Mouse (Mus musculus) hindbrain, embryonic 10.5 days (tissue): Measurements from ENCODE around the gene Avl9. TPM values are rescaled to one million over a fixed set of nuclear protein-coding genes. Genes with fewer than 3 reads are reported as not detected.

Experiments
- DNase-seq: peaks from one replicate; pipeline ENCODE4 v3.0.0-alpha.2; 2017; ENCODE audit warnings: low spot score
- H3K27ac ChIP-seq: fragments of 300-500 bp; sonication (generic); 2 replicates; pipeline ENCODE4 v1.5.1; 2016; ENCODE audit warnings: mild to moderate bottlenecking, moderate library complexity
- H3K27me3 ChIP-seq: fragments of 300-500 bp; sonication (generic); 2 replicates; pipeline ENCODE4 v1.6.1; 2016; ENCODE audit warnings: mild to moderate bottlenecking; ENCODE audit not compliant: poor library complexity, insufficient read depth, severe bottlenecking
- H3K36me3 ChIP-seq: fragments of 300-500 bp; sonication (generic); 2 replicates; pipeline ENCODE4 v1.6.1; 2016; ENCODE audit warnings: mild to moderate bottlenecking, moderate library complexity
- H3K4me1 ChIP-seq: fragments of 300-500 bp; sonication (generic); replicated peaks from 2 replicates; pipeline ENCODE4 v1.6.1; 2016; ENCODE audit warnings: mild to moderate bottlenecking
- H3K4me3 ChIP-seq: fragments of 300-500 bp; sonication (generic); 2 replicates; pipeline ENCODE4 v1.5.1; 2016; ENCODE audit warnings: mild to moderate bottlenecking, moderate library complexity
- H3K9me3 ChIP-seq: fragments of 300-500 bp; sonication (generic); 2 replicates; pipeline ENCODE4 v1.6.1; 2016; ENCODE audit warnings: mild to moderate bottlenecking, moderate library complexity
- WGBS: fragments of 180-500 bp; shearing (Covaris S2); methylation state at CpG from one replicate; pipeline ENCODE4 v1.1.7; 2016; 5-methylcytosine and 5-hydroxymethylcytosine counted together
- polyA plus RNA-seq: library from polyadenylated mRNA; unstranded; fragments of >200 nt; fragmentation: Nextera tagmentation; extraction: Ambion mirVana; gene quantifications from 2 replicates; pipeline ENCODE4 v1.2.1, GENCODE M21; 2016

The Avl9 gene
- polyA plus RNA-seq, 1 experiment from 2014 or later: 19.0 TPM

- whole genome bisulfite sequencing: under 1% methylated on average over 98 of the region's 98 CpGs
- H3K27ac ChIP-seq: peak within 1 kb of the TSS; percentile 99
- H3K9me3 ChIP-seq: no peaks in the 10 kb centered on the region
- DNase-seq: peak; percentile 94
- H3K4me3 ChIP-seq: peak within 1 kb of the TSS; percentile 81
- peaks cover 28% of the 10 kb centered on the region for H3K4me1 ChIP-seq
- no peaks in the 10 kb centered on the region for H3K27me3 ChIP-seq
- peaks cover 18% of the 10 kb centered on the region for H3K36me3 ChIP-seq
These were observed 82.8 kb downstream of the Avl9 start, which contains the start of gene Kbtbd2 for GRCm38 (mm10) chr6:56797311-56798151. Kbtbd2 (minus strand) TSS chr6:56797813.

DNA sequence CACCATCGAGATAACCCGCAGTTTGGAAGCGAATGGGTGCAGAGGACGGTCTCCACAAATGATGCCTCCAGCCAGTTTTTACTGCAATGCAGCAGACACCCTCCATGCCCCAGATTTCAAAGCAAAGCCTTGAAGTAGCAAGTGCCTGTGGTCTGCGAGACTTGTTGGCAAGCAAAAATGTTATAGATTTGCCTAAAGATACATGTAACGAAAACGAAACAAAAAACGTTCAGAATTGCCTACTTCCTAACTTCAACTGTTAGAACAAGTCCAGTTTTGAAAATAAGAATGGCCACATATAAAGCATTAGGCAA is 83.4 kb downstream of the Avl9 start:
- Histone ChIP-seq H3K4me3 (peak overlapping the region; percentile 81), H3K9me3 (no peaks in the 10 kb centered on the region), H3K27me3 (no peaks in the 10 kb centered on the region), H3K36me3 (peaks cover 13% of the 10 kb centered on the region), H3K27ac (peak overlapping the region; percentile 99), H3K4me1 (peaks cover 28% of the 10 kb centered on the region)
- DNase-seq: no peak
- 20% methylated on average over 8 of the region's 8 CpGs for WGBS

DNA sequence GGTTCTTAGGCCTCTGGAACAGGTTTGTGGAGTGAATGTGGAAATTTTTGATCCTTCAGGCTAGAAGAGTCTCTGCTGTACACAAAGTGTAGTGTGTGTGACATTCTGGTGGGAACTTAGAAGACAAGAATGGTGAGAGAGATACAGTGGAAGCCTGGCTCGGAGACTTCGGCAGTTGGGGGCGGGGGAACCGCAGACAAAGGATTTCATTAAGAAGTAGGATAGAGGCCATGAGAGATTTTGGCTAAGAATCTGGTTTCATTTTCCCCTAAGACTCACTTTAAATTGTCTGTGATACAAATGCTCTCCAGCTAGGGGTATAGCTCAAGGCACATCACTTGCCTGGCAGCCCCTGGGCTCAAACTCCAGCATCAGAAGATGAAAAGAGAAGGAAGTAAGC is 90.3 kb downstream of the Avl9 start:
- 91% methylated on average over 4 of the region's 4 CpGs for WGBS

DNA sequence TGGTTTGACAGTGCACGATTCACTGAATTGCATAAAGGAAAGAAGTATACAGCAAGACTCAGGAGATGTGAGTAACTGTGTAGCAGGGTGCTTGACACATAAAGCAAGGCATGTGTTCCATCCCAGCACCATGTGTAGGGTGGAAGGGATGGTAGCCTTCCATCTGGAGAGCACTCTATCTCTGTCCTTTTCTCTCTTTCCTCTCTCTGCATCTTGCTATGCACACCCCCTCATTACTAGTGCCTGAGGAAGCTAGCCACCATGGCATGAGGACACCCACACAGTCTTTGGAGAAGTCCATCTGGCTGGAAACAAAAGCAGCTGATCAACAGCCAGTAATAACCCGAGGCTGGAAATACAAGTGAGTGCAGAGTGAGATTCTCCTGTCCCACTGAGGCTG is 91.5 kb downstream of the Avl9 start:
- Histone ChIP-seq H3K27me3 (no peaks in the 10 kb centered on the region), H3K36me3 (no peaks in the 10 kb centered on the region), H3K4me3 (no peak overlapping the region), H3K4me1 (no peaks in the 10 kb centered on the region), H3K9me3 (no peaks in the 10 kb centered on the region), H3K27ac (no peak overlapping the region)
- no peak for DNase-seq
- WGBS: 72% methylated on average over 2 of the region's 2 CpGs

More for the DNA sequence above, 90.3 kb downstream of the Avl9 start:
- H3K4me3 ChIP-seq: no peak overlapping the region
- DNase-seq: no peak
- H3K4me1 ChIP-seq: no peaks in the 10 kb centered on the region
- H3K27me3 ChIP-seq: no peaks in the 10 kb centered on the region
- H3K9me3 ChIP-seq: no peaks in the 10 kb centered on the region
- no peak overlapping the region for H3K27ac ChIP-seq
- H3K36me3 ChIP-seq: no peaks in the 10 kb centered on the region

GRCm38 (mm10) chr6:56808656-56809055 is 94.0 kb downstream of the Avl9 start:
- no peak overlapping the region for H3K4me3 ChIP-seq
- no peaks in the 10 kb centered on the region for H3K9me3 ChIP-seq
- no peaks in the 10 kb centered on the region for H3K36me3 ChIP-seq
- no peak for DNase-seq
- no peak overlapping the region for H3K27ac ChIP-seq
- 20% methylated on average over 3 of the region's 3 CpGs for WGBS
- no peaks in the 10 kb centered on the region for H3K27me3 ChIP-seq
- H3K4me1 ChIP-seq: peaks cover 12% of the 10 kb centered on the region

Other genes with a start within 250 kb of the Avl9 start
- 3.5 and 3.9 TPM in 2 replicates for gene Pde1c, start 145.8 kb upstream of the Avl9 start, polyA plus RNA-seq
- 188 and 197 TPM in 2 replicates for gene Lsm5, start 10.2 kb upstream of the Avl9 start, polyA plus RNA-seq
- 34.4 and 38.9 TPM in 2 replicates for gene Kbtbd2, start 82.9 kb downstream of the Avl9 start, polyA plus RNA-seq
- 60.3 and 75.5 TPM in 2 replicates for gene Fkbp9, start 117.2 kb downstream of the Avl9 start, polyA plus RNA-seq
- 66.4 and 73.5 TPM in 2 replicates for gene Nt5c3, start 209.0 kb downstream of the Avl9 start, polyA plus RNA-seq
- 0.27 and 0.47 TPM in 2 replicates for gene Vmn1r4, start 209.1 kb downstream of the Avl9 start, polyA plus RNA-seq